Mouse (Mus musculus): ENCODE measurements around the gene Calm1. TPM values are rescaled to one million over a fixed set of nuclear protein-coding genes. Genes with fewer than 3 reads are reported as not detected.
A peak's percentile ranks its signal among the peaks of the same experiment; 100 is the strongest.

Calm1 gene
- polyA plus RNA-seq, 1 experiment: 143 TPM

DNA sequence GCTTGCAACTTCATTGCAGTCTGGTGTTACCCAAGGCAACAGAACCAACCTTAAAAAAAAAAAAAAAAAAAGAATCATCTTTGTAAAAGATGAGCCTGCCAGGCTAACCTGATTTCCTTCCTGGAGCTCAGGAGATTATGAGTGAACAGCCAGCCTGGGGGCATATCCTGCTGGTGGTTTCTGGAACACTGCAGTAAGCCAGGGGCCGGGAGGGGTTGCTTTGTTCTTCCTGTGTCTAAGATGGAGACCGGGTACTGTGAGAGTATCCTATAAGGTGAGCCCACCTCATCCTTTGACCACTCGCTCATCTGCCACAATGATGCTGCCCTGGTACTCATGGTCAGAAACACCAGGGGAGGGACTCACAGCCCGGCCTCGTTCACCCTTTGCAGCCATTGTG lies 35.0 kb downstream of the Calm1 start:
- H3K4me3 ChIP-seq (replicated peaks; ENCODE audit: control insufficient read depth, low read depth, low read length): no peak overlapping the region
- TF ChIP-seq CTCF (IDR thresholded peaks at IDR 0.05; ENCODE audit: control insufficient read depth, insufficient read depth, low read length) (no peak), POLR2A (IDR thresholded peaks at IDR 0.05; ENCODE audit: borderline replicate concordance, control insufficient read depth, low read depth, low read length) (no peak)
- H3K4me1 ChIP-seq (ENCODE audit: control insufficient read depth, insufficient read depth, low read length): no peaks in the 10 kb centered on the region
- WGBS: 73% methylated on average over 5 of the region's 5 CpGs
- H3K27ac ChIP-seq (ENCODE audit: control insufficient read depth, insufficient read depth, low read depth, low read length, poor library complexity): no peak overlapping the region

GRCm38 (mm10) chr12:100234919-100235318 lies 35.7 kb downstream of the Calm1 start:
- H3K4me1 ChIP-seq (ENCODE audit: control insufficient read depth, insufficient read depth, low read length): no peaks in the 10 kb centered on the region
- no peak overlapping the region for H3K27ac ChIP-seq (ENCODE audit: control insufficient read depth, insufficient read depth, low read depth, low read length, poor library complexity)
- H3K4me3 ChIP-seq (replicated peaks; ENCODE audit: control insufficient read depth, low read depth, low read length): no peak overlapping the region
- TF ChIP-seq CTCF (IDR thresholded peaks at IDR 0.05; ENCODE audit: control insufficient read depth, insufficient read depth, low read length): no peak
- TF ChIP-seq POLR2A (IDR thresholded peaks at IDR 0.05; ENCODE audit: borderline replicate concordance, control insufficient read depth, low read depth, low read length): no peak
- WGBS: 82% methylated on average over 7 of the region's 7 CpGs

DNA sequence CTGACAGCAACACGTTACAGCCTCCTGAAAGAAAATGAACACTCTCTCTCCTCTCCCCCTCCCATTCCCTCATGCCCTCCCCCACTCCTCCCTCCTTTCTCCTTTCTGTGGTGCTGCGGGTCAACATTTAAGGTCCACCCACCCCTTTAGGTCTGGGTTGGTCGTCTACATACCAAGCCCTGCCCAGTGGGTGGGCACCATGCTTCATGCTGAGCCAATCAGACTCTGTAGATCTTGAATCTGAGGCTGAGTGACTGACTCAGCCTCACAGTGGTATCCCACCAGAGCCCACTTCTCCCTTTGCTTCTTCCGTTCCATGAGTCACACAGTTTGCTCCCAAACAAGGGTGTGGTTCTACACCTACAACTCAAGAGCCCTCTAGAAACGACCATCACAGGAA lies 36.2 kb downstream of the Calm1 start:
- no peak overlapping the region for H3K4me3 ChIP-seq (replicated peaks; ENCODE audit: control insufficient read depth, low read depth, low read length)
- H3K27ac ChIP-seq (ENCODE audit: control insufficient read depth, insufficient read depth, low read depth, low read length, poor library complexity): no peak overlapping the region
- no peak for TF ChIP-seq POLR2A (IDR thresholded peaks at IDR 0.05; ENCODE audit: borderline replicate concordance, control insufficient read depth, low read depth, low read length)
- 51% methylated on average over 5 of the region's 5 CpGs for WGBS
- H3K4me1 ChIP-seq (ENCODE audit: control insufficient read depth, insufficient read depth, low read length): no peaks in the 10 kb centered on the region

DNA sequence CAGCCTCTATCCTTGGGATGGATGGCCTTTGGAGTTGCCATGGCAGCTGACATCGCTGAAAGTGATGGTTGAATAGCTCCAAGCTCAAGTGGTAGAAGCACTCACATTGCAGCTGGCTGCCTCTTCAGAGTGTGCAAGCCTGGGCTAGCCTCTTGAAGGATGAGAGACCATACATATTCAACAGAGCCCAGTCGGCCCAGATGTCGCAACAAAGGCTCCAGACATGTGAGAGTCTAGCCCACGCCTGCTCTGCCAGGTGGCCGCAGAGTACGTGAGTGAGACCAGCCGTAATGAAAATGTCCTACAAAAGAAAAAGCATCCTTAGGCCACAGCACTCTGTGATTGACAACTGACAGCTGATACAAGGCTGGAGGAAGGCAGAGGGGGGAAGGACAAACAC lies 40.2 kb downstream of the Calm1 start:
- TF ChIP-seq CTCF (IDR thresholded peaks at IDR 0.05; ENCODE audit: control insufficient read depth, insufficient read depth, low read length) (no peak), POLR2A (IDR thresholded peaks at IDR 0.05; ENCODE audit: borderline replicate concordance, control insufficient read depth, low read depth, low read length) (no peak)
- WGBS: 81% methylated on average over 7 of the region's 7 CpGs
- H3K4me3 ChIP-seq (replicated peaks; ENCODE audit: control insufficient read depth, low read depth, low read length): no peak overlapping the region
- no peaks in the 10 kb centered on the region for H3K4me1 ChIP-seq (ENCODE audit: control insufficient read depth, insufficient read depth, low read length)
- H3K27ac ChIP-seq (ENCODE audit: control insufficient read depth, insufficient read depth, low read depth, low read length, poor library complexity): no peak overlapping the region

GRCm38 (mm10) chr12:100239807-100240206 lies 40.6 kb downstream of the Calm1 start:
- WGBS: 82% methylated on average over 6 of the region's 6 CpGs
- Histone ChIP-seq H3K4me1 (ENCODE audit: control insufficient read depth, insufficient read depth, low read length) (no peaks in the 10 kb centered on the region), H3K4me3 (replicated peaks; ENCODE audit: control insufficient read depth, low read depth, low read length) (no peak overlapping the region), H3K27ac (ENCODE audit: control insufficient read depth, insufficient read depth, low read depth, low read length, poor library complexity) (no peak overlapping the region)
- TF ChIP-seq POLR2A (IDR thresholded peaks at IDR 0.05; ENCODE audit: borderline replicate concordance, control insufficient read depth, low read depth, low read length): no peak
- no peak for TF ChIP-seq CTCF (IDR thresholded peaks at IDR 0.05; ENCODE audit: control insufficient read depth, insufficient read depth, low read length)

DNA sequence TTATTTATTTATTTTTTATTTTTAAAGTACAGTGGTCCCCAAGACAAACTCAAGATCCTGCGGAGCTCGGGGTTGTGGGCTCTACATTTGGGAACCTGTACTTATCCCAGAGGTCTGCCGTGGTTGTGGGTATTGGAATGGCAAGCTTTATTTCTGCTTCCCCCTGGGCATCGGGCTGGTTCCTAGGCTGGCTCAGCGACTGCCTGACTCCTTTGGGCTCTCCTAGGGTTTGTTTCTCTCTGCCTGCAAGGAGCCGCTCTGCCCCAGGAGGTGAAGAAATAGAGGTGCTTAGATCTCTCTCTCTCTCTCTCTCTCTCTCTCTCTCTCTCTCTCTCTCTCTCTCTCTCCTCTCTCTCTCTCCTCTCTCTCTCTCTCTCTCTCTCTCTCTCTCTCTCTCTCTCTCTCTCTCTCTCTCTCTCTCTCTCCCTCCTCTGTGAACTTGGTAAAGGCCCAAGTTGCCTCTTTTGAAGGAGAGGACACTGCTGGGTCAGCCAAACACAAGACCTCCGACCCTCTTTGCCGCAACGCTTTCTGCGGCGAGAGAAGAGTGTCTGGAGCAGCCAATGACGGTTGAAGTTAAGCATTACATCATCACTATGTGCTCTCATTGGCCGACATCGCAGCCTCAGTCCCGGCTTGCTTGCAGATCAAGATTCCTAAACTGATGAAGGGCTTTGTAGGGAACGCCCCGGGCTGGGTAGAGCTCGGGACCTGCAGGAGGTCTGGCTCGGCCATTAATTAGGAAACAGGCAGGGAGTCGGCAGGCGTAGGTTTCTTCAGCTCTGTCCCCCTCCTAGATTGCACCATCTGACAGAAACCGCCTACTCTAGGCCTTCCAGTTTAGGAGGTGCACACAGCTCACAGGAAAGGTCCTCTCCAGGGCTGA lies 42.9 kb downstream of the Calm1 start:
- WGBS: 20% methylated on average over 22 of the region's 22 CpGs
- H3K4me1 ChIP-seq (ENCODE audit: control insufficient read depth, insufficient read depth, low read length): no peaks in the 10 kb centered on the region
- no peak overlapping the region for H3K27ac ChIP-seq (ENCODE audit: control insufficient read depth, insufficient read depth, low read depth, low read length, poor library complexity)
- TF ChIP-seq POLR2A (IDR thresholded peaks at IDR 0.05; ENCODE audit: borderline replicate concordance, control insufficient read depth, low read depth, low read length) (no peak), CTCF (IDR thresholded peaks at IDR 0.05; ENCODE audit: control insufficient read depth, insufficient read depth, low read length) (no peak)
- H3K4me3 ChIP-seq (replicated peaks; ENCODE audit: control insufficient read depth, low read depth, low read length): peak overlapping the region; percentile 48

DNA sequence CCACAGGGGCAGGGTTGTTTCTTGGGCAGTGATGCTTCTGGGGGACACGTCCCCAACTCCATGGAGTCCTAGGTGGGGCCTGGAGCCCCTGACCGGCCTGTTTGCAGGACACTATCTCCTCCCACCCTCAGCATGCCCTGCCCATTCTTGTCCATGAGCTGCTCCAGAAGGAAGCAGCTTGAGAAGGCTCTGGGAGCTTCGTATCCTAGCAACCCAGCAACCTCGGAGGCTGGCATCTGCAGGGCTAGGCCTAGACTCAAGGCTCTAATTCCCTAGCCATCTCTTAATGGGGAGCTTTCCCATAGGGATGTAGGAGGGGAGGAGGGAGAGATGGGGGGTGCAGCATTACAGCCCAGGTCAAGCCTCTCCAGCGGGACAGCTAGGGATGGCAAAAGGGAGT lies 45.3 kb downstream of the Calm1 start:
- Histone ChIP-seq H3K27ac (ENCODE audit: control insufficient read depth, insufficient read depth, low read depth, low read length, poor library complexity) (no peak overlapping the region), H3K4me1 (ENCODE audit: control insufficient read depth, insufficient read depth, low read length) (peaks cover 1% of the 10 kb centered on the region; the same call in 1 of the 2 replicates), H3K4me3 (replicated peaks; ENCODE audit: control insufficient read depth, low read depth, low read length) (no peak overlapping the region)
- TF ChIP-seq POLR2A (IDR thresholded peaks at IDR 0.05; ENCODE audit: borderline replicate concordance, control insufficient read depth, low read depth, low read length): no peak
- no peak for TF ChIP-seq CTCF (IDR thresholded peaks at IDR 0.05; ENCODE audit: control insufficient read depth, insufficient read depth, low read length)
- 74% methylated on average over 5 of the region's 5 CpGs for WGBS

DNA sequence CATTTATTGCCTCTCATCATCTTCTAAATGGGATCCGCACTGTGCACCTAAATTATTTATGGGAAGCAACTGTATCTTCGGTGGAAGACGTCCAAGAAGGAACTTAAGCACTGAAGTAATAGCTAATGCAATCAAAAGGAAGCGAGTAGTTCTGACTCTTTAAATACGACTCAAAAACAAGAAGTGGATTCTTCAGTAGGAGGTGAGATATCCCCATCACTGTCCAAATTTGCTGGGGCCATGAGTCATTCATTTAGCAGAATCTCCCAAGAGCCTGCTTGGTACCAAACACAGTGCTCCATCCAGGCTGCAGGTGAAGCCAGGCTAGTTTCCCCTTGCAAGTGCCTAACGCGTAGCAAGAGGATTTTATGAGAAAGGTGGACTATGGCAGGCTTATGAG lies 49.9 kb downstream of the Calm1 start:
- WGBS: 44% methylated on average over 7 of the region's 7 CpGs
- Histone ChIP-seq H3K27ac (ENCODE audit: control insufficient read depth, insufficient read depth, low read depth, low read length, poor library complexity) (no peak overlapping the region), H3K4me1 (ENCODE audit: control insufficient read depth, insufficient read depth, low read length) (peaks cover 1% of the 10 kb centered on the region; the same call in 1 of the 2 replicates), H3K4me3 (replicated peaks; ENCODE audit: control insufficient read depth, low read depth, low read length) (no peak overlapping the region)
- no peak for TF ChIP-seq POLR2A (IDR thresholded peaks at IDR 0.05; ENCODE audit: borderline replicate concordance, control insufficient read depth, low read depth, low read length)
- no peak for TF ChIP-seq CTCF (IDR thresholded peaks at IDR 0.05; ENCODE audit: control insufficient read depth, insufficient read depth, low read length)
